Mouse (Mus musculus): ENCODE measurements around the gene Fgfr1op2.

DNA sequence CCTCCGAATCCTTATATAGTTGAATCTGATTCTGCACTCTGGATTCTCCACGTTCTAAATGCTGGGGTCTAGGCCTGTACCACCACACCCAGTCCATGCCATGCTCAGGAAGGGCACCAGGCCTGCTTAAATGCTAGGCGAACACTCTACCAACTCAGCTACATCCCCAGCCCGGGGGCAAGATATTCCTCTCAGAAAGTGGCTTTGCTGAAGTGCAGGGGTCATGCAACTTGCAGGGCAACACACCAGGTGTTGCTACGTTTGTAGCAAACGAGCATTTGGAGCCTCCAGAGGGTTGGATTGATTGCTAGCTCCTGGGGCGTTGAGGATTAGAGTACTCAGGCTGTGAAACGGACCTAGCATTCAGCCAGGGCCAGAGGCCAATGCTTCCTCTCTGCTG, 56.1 kb downstream of the Fgfr1op2 start:
- no peak for TF ChIP-seq CTCF (IDR thresholded peaks at IDR 0.05; ENCODE audit: insufficient read depth, low read depth, low read length)
- TF ChIP-seq POLR2A (IDR thresholded peaks at IDR 0.05; ENCODE audit: insufficient read depth, low read depth, low read length) = no peak
